Mouse (Mus musculus) thymus, postnatal 0 days (tissue): Measurements from ENCODE around the gene Gbx2. TPM values are rescaled to one million over a fixed set of nuclear protein-coding genes. Genes with fewer than 3 reads are reported as not detected.

Experiments used
- DNase-seq: peaks from one replicate; pipeline ENCODE4 v3.0.0-alpha.2; 2015; ENCODE audit warnings: low spot score
- polyA plus RNA-seq: library from polyadenylated mRNA; unstranded; fragments of >200 nt; fragmentation: Nextera tagmentation; extraction: Ambion mirVana; gene quantifications from 2 replicates; pipeline ENCODE4 v1.2.1, GENCODE M21; 2015

Gbx2 gene
- polyA plus RNA-seq, 1 experiment from 2014 or later: 0.09 TPM

DNA sequence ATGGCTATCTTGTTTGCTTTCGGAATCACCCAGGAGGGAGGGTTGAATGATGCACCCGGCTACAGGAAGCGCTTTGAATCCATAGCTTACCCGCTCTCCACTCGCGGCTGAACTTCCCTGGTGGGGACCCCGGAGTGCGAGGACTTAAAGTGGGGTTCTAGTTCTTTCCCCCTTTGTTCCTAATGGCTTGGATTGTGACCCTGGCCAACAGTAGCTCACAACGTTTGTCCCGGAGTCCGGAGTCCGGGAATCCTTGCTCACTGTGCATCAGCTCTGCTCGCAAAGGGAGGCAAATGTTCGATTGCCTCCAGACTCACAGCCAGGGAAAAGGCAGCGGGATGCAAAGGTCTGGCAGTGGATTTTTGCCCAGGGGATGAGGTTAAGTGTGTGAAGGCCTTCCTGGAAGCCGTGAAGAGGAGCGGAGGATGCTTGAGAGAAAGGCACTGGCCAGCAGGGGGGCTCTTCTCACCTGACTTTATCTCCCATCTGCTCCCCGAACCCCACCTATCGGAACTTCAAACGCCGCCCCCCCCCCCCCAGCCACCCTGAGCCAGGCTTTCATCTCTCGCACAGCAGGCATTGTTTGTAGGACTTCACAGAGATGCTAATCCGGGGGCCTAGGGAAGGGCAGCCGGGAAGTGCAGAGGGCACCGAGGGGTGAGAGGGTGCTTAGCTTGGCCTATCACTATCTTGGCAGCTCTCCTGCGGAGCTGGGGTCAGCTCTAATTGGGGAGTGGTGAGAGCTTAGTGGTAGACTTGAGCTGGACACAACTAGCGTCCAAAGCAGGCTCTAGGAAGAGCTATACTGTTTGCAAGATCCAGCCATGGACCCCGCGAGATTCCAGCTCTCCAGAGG, 4.7 kb upstream of the Gbx2 start:
- DNase-seq: no peak

DNA sequence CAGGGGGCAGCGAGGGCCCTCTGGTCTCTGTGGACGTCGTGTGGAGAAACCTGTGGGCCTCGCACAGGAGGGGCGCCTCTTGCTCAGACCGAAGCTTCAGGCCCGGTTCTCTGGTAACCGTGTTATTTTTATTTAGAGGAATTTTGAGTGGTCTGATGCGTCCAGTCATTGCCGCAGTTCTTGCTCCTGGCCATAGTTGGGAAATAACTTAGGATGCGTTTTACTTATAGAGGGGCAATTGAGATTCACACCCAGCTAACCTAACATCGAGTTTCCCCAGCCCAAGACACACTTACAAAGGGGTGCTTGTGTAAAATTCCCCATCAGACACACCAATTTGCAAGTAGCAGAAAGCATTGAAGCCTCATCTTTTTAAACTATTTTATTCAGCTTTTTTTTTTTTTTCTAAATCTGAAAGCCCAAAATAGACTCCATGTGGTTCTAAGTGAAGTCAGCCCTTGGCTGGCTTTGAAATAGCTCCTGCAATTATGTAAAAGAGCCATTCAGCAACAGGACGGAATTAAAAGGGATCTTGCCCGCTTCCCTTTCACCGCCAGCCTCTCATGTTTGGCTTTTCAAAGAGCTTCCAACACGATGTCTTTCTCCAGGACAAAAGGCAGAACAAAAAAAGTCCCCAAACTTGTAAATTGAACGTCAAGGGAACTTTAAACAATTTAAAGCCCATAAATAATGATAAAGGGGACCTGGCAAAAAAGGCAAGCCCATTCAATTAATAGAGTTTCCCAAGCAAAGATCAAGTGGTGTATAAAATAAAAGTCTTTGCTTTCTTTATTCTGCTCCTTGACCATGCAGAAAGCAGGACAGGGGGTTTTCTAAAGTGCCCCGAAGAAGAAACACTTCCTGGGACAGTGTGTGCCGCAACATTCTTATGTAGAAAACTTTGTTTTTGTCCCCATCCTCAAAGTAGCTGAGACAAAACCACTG, 3.6 kb upstream of the Gbx2 start:
- no peak for DNase-seq

DNA sequence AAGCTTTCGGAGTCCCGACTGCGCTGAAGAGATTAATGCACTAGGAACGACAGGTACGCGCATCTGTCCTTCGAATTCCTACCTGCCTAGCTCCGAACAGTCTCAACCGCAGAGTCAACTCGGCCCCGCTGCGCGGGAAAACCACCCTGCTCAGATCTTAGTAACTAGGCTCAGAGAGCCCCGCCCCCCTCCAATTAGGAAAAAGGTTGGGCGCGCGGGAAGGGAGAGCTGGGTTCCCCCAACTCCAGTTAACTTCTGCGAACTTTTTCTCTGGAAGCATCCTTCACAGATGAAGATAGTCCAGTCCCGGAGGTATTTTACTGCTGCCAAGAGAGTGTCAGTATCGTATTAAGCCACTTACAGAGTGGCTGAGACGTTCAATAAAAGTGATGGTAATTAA, 2.8 kb upstream of the Gbx2 start:
- no peak for DNase-seq

DNA sequence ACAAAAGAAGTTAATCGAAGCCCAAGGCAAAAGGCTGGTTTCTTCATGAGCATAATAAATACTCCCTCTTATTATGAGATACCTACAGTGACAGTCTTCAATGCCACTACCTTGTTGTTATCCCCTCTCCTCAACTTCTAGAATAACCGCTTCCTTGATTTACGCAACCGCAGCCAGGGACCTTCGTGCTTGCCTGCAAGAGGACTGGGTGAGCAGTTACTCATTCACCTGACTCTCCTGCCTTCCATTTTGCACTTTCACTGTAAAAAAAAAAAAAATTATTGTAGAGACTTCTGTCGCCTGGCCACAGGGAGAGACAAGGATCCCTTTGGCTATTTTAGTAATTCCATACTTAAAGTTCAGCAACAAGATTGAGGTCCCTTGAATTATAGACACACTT, 2.0 kb upstream of the Gbx2 start:
- no peak for DNase-seq

DNA sequence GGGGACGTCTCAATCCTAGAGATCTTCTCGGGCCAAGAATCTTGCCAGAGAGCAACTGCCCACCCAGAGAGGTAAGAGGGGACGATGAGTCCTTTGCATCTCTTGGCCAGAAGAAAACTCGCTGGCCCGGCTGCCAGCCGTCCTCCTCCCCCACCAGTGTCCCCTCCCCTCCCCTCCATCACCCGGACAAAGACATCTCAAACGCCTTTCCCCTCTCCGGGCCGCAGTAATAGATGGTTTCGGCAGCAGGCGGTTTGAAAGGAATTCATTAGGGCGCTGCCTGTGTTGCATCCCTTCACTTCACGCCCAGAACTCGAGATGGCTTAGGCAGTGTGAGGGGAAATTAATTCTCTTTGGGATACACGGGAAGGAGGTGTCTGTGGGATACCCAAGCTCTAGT, 1.6 kb upstream of the Gbx2 start:
- DNase-seq: no peak

DNA sequence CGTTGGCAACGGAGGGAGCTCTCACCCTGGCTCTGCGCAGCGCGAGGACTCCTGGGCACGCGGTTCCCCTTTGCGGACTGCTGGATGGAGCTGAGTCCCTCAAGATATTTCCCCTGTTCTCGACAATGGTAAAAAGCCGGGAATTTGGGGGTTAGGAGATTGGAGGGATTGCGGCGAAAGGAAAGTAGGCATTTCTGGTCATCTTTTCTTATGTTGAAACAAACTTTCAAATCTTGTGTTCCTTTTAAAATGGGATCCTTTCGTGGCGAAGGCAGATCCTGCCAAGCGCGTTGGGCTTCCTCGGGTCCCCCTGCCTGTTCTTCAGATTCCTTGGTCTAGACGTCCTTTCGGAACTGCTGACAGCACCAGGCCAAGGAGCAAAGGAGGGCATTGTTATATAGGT, 1.0 kb upstream of the Gbx2 start:
- no peak for DNase-seq

DNA sequence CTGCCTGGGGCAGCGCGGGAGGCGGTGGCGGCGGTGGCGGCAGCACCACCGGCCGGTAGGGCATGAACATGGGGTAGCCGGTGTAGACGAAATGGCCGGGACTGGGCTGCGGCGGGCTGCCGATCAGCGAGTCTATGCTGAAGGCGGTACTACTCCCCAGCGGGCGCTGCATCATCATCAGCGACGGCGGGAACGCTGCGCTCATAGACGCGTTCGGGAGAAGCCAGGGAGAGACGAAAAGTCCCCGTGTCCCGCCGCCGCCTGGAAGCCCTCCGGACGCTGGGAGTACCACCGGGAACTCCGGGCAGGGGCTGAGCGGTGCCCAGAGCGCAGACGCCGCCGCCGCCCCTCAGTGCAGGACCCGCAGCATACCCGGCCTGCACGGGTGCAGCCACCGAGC, 428 bp downstream of the Gbx2 start:
- no peak for DNase-seq

DNA sequence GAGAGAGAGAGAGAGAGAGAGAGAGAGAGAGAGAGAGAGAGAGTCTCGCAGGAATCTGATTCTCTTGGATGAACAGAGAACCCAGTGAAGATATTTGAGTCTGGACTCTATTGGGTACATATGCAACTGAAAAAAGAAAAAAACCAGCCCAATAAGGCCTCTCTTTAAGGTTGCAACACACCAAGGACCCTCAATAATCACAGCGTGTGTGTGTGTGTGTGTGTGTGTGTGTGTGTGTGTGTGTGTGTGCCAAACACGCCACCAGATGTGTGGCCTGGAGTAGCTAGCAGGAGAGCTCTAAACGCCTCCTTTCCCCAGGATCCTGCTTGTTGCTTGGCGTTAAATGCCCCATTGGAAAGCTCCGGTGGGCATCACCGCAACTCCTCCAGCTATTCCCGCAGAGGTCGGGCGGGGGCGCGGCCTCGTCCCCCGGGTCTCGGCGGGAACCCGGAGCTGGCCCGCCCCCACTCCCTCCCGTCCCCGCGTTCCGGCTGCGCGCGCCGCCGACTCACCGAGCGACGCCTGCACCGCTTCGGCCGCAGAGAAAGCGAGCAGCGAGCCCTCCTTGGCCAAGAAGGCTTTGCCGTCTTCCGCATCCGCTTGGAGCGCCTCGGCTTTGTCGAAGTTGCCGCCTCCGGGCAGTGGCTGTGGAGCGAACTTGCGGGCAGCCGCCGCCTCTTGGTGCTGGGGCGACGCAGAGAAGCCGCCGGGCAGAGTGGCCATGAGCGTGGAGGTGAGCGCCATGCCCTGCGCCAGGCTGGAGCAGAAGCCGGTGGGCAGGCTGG, 1.1 kb downstream of the Gbx2 start:
- no peak for DNase-seq

DNA sequence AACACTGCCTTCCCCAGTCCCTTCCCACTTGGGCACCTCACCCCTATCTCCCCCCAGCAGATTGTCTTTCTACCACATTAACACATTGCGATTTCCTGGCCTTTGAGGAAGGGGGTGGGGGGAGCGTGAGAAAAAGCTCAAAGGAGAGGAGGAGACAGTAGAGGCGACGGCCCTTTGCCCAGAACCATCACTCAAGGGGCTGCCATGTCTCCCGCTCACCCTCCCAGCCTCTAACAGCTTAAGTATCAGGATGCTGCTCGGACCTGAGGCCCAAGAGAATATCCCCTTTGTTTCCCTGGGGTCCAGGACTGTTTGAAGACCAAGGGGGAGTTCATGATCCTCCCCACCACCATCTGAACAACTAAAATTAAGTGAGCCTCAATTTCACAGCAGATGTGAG, 1.8 kb downstream of the Gbx2 start:
- no peak for DNase-seq

DNA sequence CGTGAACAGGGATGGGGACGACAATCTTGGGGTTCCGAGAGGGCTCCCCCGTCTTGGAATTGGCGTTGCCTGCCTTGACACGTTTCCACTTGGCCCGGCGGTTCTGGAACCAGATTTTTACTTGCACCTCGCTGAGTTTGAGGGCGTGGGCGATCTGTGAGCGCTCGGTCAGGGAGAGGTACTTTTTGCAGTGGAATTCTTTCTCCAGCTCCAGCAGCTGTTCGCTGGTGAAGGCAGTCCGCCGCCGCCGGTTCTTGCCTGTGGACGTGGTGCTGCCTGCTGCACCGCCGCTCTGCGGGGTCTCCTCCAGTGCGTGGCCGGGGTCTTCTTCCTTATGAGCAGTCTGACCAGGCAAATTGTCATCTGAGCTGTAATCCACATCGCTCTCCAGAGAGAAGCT, 2.3 kb downstream of the Gbx2 start:
- DNase-seq: no peak

DNA sequence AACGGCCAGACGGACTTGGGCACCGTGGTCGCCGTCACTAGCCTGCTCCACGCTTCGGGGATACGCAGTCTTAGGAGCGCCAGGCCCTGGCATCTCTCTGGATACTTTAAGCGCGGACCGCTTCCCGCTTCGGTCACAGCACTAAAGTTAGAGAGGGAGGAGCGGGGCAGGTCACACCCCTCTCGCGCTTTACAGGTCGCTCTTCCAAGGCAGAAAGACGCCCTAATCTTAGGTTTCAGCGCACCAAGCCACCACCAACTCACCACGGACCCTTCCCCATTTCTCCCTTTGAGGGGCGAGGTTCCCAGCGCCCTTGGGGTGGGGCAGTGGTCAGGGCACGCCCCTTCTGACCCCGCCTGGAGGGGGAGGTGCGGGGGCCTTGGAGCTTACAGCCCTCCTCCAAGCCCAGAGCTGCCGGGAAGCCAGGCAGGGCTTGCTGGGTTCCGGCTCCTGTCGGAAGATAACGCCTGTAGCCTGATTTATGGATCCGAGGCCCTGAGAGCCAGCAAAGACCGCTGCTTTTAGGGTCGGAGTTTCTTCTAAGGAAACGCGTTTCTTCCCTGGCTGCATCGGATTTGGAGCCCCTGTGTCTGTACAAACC, 3.8 kb downstream of the Gbx2 start:
- DNase-seq: no peak

DNA sequence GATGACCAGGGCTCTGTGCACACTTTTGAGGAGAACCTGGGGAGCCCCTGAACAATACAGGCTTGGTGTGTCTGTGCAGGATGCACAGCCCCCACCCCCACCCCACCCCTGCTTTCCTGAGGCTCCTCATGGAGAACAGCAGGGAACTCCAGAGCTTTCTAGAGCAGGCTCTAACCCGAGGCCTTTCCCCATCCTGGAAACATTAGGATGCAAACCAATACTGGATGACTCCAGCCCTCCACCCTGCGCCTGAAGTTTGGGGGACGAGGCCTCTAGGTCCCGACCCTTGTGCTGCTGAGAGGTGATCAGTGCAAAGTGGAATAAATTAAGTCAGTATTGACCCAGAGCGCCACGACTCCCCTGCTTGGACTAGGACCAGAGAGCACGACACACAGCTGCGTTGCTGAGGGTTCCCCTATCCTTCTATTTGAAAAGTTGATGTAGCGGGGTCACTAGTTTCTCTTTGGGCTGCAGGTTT, 4.4 kb downstream of the Gbx2 start:
- no peak for DNase-seq

DNA sequence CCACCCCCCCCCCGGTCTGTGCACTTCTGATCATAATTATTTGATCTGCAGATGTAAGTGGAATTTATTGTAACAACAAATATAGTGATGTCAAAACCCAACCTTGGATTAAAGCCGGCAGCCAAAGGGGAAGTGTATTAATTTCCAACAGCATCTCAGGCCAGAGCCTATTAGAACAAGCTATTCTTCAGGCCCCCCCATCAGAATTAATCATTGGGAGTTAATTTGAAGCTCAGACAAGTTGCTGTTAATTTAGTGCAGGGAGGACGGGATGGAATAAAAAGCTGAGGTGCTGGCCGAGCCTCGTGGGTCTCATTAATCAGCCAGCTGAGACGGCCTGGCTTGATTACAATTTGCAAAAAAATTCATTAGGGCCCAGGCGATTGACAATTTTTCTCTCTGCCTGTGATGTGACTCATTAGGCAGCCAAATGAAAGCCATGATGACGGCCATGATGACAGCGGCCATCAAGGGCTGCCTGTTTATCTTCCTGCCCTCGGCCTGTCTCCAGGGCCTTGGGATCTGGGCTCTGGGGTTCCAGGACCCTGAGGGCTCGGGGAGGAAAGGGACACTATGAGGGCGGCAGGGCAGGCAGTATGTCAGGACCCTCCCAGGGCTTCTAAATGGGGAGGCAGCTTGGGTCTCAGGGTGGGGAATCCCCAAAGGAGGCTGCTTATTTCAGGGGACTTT, 5.3 kb downstream of the Gbx2 start:
- DNase-seq: no peak

DNA sequence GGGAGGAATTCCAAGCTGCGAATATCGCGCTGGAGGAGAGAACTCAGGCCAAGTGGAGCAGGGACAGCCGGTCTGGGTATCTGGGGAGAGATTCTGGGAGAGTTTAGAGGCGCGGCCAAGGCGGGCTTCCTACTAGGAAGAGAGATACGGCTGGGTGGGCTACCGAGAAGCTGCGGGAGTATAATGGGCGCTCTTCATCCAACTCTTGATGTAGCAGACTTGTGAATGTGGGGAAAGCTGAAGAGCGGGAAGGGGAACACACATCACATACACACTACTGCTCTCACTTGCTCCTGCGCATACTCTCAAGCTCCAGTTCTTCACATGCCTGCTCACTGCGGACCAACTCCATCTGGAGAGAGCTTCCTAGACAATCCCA, 7.3 kb downstream of the Gbx2 start:
- no peak for DNase-seq

DNA sequence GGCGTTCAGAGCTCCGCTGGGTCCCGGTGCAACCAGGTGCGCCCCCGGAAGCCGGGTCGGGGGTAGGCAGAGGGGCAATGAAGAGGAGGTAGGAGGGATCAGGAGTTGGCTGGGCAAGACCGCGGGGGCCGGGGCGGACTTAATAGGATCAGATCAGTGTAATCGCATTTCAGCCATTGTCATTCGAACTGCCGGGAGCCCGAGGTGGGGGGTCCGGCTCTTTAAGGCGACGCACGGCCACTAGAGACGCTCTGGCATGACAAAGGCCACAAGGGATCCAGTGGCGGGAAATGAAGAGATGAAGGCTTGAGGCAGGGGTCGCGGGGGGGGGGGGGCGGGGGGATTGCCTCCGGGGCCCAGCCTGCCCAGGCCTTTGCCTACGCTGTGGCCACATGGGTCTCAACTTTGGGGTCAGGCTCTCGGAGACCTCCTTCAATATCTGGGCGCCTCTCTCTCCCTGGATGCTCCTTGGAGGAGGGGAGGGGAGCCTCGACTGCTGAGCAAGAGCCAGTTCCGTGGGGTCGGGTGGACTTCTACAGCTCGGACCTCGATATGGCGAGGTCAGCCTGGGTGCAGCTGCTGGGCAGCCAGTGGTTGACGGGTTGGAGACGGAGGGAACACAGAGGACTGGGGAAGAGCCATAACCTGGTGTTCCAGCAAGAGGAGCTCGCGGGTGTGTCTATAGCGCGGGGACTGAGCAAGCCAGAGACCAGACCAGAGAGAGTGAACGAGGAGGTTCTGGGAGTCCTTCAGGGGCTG, 7.9 kb downstream of the Gbx2 start:
- DNase-seq: no peak

DNA sequence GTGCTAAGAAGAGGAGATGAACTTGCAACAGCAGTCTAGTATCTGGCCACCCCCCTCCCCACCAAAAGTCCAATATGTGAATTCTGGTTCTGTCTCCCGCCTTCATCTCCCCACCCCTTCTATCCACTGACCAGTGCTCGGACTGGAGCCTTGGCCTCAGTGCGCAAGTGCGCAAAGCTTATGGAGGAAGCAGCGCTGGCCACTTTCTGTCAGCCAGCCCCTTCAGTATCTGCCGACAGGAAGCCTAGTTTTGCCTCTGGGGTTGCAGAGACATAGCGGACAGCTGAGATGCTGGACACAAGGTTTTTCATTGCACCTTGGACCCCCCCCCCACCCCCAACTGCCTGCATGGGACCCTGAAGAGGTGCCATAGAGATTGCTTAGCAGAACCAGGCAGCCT, 8.7 kb downstream of the Gbx2 start:
- DNase-seq: no peak

DNA sequence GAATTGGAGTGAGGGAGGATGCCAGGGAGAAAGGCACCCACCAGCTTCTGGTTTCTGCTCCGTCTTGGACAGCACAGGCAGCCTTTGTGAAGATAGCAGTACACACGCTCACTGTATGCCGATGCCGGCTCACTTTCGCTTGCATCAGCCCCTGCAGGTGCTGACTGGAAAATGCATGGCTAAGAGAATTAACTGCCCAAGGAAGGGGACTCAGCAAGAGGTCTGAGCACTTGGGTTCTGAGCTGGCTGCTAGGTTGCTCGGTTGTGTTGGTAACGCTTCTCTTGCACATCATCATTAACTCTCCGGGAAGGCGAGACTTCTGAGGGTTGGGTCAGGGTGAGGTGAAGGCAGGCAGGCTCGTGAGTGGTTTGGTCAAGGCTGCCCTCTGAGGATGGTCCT, 9.2 kb downstream of the Gbx2 start:
- DNase-seq: no peak

DNA sequence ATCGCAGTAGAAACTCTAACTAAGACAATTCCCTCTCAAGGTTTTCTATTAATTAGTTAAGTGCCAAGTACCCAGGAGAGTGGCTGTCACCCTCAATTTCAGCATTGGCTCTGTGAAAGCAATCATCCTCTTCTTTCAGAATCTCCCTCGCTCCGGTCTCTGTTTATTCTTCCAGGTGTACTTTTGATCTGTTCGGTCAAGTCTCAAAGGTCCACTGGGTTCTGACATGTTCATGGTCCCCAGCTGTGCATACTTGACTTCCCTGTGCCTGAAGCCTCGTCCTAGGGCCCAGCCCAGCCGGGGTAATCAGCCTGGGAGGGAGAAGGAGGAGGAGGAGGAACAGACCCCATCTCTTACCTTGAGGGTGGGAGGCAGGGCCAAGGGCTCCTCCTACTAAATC, 11.8 kb downstream of the Gbx2 start:
- no peak for DNase-seq

DNA sequence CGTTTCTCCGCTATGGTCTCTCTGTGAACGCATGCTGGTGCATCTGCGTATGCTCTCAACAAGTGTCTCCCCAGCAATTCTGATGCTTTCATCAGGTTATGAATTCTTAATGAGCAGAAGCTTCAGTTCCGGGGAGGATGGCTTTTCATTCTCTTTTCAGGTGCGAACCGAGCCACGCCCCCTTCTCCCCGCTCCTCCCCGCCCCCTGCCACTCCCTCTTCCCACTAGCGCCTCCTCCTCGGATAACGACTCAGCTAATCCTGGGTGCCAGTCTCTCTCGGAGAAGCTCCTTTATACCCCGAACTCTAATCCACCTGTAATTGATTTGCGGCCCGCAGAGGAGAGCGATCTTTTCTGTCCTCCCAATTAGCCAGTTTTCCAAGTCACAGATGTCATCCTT, 12.9 kb downstream of the Gbx2 start:
- no peak for DNase-seq

DNA sequence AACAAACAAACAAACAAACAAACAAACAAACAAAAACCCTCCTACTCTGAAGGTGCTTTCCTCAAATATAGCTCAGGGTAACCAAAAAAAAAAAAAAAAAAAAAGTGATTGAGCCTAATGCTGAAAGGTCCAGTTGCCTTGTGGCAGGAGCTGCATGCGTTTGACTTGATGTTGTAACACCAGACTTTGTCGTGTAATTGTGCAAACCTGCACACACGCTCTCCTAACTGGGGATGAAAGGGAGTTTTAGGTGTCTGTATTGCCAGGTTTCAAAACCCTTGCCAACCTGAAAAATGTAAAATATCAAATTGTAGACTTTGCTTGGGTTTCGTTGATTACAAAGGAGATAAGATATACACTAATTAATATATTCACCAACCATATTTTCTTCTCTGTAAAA, 17.4 kb downstream of the Gbx2 start:
- DNase-seq: no peak
